Mouse (Mus musculus) right cerebral cortex, postnatal 10 days (tissue): Measurements from ENCODE around the gene St3gal3.
A peak's percentile ranks its signal among the peaks of the same experiment; 100 is the strongest.

Experiments
- DNase-seq, 2 experiments: peaks; one replicate each; pipeline ENCODE4 v3.0.0; 2021; ENCODE audit warnings: low spot score in 2 of 2

St3gal3 gene

GRCm38 (mm10) chr4:118019640-118020039, 115.1 kb downstream of the St3gal3 start:
- no peak for DNase-seq

GRCm38 (mm10) chr4:118019218-118019617, 115.5 kb downstream of the St3gal3 start:
- no peak for DNase-seq

GRCm38 (mm10) chr4:118017021-118017805, 117.5 kb downstream of the St3gal3 start:
- no peak for DNase-seq

- no peak for DNase-seq
These were observed 118.3 kb downstream of the St3gal3 start for GRCm38 (mm10) chr4:118016323-118016911.

- DNase-seq: peak in 1 of 2 experiments; percentile 11
These were observed 119.1 kb downstream of the St3gal3 start for GRCm38 (mm10) chr4:118015636-118016035.

GRCm38 (mm10) chr4:118015126-118015525, 119.6 kb downstream of the St3gal3 start:
- no peak for DNase-seq

GRCm38 (mm10) chr4:118010661-118011173, 124.0 kb downstream of the St3gal3 start:
- peak in 1 of 2 experiments; percentile 9 for DNase-seq

GRCm38 (mm10) chr4:118008433-118009033, 126.2 kb downstream of the St3gal3 start:
- DNase-seq: no peak

GRCm38 (mm10) chr4:118001355-118001754, 133.4 kb downstream of the St3gal3 start:
- peak in 1 of 2 experiments; percentile 16 for DNase-seq

GRCm38 (mm10) chr4:118000605-118001208, 134.0 kb downstream of the St3gal3 start:
- peak in 1 of 2 experiments; percentile 13 for DNase-seq

GRCm38 (mm10) chr4:117999951-118000350, 134.8 kb downstream of the St3gal3 start:
- peak in 1 of 2 experiments; percentile 10 for DNase-seq

- peak; percentile 48 to 53 for DNase-seq
These were observed 137.1 kb downstream of the St3gal3 start for GRCm38 (mm10) chr4:117997381-117998269.

- DNase-seq: peak in 1 of 2 experiments; percentile 20
These were observed 138.0 kb downstream of the St3gal3 start for GRCm38 (mm10) chr4:117996701-117997100.

- DNase-seq: no peak
These were observed 139.3 kb downstream of the St3gal3 start for GRCm38 (mm10) chr4:117995461-117995860.

- DNase-seq: peak in 1 of 2 experiments; percentile 12
These were observed 141.3 kb downstream of the St3gal3 start for GRCm38 (mm10) chr4:117993421-117993820.

- DNase-seq: peak in 1 of 2 experiments; percentile 19
These were observed 141.8 kb downstream of the St3gal3 start for GRCm38 (mm10) chr4:117992872-117993271.

- peak in 1 of 2 experiments; percentile 12 for DNase-seq
These were observed 142.7 kb downstream of the St3gal3 start for GRCm38 (mm10) chr4:117992036-117992435.

GRCm38 (mm10) chr4:117991055-117991627, 143.6 kb downstream of the St3gal3 start:
- peak in 1 of 2 experiments; percentile 15 for DNase-seq

GRCm38 (mm10) chr4:117990571-117990970, 144.1 kb downstream of the St3gal3 start:
- peak in 1 of 2 experiments; percentile 6 for DNase-seq

GRCm38 (mm10) chr4:117989801-117990200, 144.9 kb downstream of the St3gal3 start:
- DNase-seq: peak in 1 of 2 experiments; percentile 14
